Mouse (Mus musculus) C2C12 (cell line): Measurements from ENCODE around the gene Evi2.

Source experiments
- CTCF ChIP-seq: IDR thresholded peaks from one replicate; pipeline ENCODE4 v1.5.1; 2011; ENCODE audit not compliant: control insufficient read depth, insufficient read depth, insufficient read length
- FOSL1 ChIP-seq: IDR thresholded peaks from one replicate; pipeline ENCODE4 v1.8.0; 2011; ENCODE audit warnings: mild to moderate bottlenecking, low read length; ENCODE audit not compliant: poor library complexity, insufficient read depth, severe bottlenecking
- MAX ChIP-seq: IDR thresholded peaks from one replicate; pipeline ENCODE4 v1.6.1; 2011; ENCODE audit warnings: mild to moderate bottlenecking, control low read depth

DNA sequence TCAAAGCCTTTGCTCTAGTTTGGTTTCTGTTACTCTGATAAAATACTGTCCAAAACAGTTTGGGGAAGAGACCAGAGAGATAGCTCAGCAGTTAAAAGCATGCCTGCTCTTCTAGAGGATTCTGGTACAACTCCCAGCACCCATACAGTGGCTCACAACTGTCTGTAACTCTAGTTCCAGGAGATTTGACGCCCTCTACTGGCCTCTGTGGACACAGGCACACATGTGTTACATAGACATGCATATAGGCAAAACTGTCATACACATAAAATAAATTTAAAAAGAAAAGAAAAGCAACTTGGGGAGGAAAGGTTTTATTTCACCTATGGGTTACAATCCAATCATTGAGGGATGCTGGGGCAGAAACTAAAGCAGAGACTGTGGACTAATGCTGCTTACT, 36.6 kb upstream of the Evi2 start:
- TF ChIP-seq CTCF = no peak
- no peak for TF ChIP-seq FOSL1
- no peak for TF ChIP-seq MAX
